Mouse (Mus musculus): ENCODE measurements at regions not wholly inside any gene's neighbourhood (a gene's known extent, or its start where the extent isn't known, plus 50 kb on each side); places are given as distances from the start of the nearest gene placed in this dataset.
A peak's percentile ranks its signal among the peaks of the same experiment; 100 is the strongest.
"Not testable (repeated sequence)": the region's sequence is repeated elsewhere in the genome, so short reads cannot be mapped to it uniquely, and the experiment has no call there.

- DNase-seq = no peak
Observed at GRCm38 (mm10) chr7:62179387-62179786, 167.0 kb upstream of the Ndn start.

DNA sequence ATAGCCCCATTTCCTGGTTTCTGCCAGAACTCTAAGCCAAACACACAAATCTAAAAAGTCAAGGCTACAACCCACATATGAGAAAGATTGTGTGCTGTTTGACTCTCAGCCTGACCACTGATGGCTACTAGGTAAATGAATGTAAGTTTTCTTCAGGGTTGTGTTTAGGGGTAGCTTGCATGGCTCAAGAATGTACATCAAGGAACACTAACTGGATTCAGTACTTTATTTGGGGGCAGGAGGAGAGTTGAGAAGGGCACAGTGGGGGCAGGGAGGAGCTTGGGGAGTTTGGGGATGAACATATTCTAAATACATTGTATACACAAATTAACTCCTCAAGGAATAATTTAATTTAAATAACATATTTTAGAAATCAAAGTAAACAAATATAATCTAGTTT is 137.8 kb upstream of the Ndn start:
- no peak for DNase-seq

- DNase-seq = peak; percentile 46
Observed at GRCm38 (mm10) chr7:62209117-62209700, 137.2 kb upstream of the Ndn start.

- DNase-seq = no peak
Observed at GRCm38 (mm10) chr7:62225184-62225583, 121.2 kb upstream of the Ndn start.

DNA sequence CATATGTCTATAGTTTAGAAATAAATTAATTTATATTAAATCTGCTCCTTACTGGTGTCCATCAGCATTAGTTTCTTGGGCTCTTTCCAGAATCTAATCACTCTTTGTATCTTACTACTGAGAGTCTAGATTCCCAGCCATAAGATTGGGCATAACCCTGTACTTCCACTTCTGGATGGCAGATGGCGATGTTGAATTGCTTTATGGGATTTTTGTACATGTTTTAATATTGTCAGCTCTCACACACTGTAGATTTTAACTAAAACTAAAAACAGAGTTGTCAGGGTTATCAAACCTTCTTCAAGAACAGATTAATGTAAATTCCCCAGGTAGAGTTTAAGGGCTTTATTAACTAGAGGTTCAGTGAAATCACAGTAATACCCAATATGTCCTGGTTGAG is 118.6 kb upstream of the Ndn start:
- no peak for DNase-seq

DNA sequence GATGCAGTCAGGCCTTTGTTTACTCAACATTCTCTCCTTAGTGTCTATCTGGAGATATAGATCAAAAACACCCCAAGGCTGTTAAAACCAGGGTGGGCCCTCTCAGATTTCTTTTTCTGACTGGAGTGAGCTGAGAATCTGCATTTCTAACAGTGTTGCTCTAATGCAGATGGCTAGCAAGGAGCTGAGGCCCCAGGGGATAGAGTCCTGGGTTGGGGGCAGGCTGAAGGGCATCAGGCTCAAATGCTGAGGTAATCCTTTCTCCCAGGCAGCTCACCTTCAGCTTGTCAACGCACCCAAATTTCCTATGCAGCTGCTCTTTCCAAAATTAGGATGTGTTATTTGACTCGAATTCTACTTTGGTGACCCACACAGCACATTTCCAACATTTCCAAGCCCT is 115.7 kb upstream of the Ndn start:
- no peak for DNase-seq

DNA sequence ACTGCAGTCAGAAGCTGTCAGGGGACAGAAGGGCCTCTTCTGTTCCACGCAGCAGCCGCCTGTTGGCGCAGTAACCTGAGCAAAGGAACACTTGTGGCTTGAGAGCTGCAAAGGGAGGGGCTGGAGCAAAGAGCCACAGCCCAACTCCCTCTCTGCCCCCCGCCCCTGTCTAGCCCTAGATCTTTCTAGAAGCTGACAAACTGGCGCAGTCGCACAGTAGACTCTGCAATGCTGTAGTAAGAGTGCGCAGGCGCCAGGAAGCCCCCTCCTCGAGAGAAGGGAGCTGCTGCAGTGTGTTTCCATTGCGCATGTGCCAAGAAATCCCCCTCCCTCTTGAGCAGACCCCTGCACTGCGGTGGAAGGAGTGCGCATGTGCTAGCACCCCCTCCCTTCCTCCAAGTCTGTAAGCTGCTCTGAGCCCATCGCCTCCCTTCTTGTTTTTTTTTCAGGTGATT is 115.2 kb upstream of the Ndn start:
- DNase-seq = peak; percentile 81

GRCm38 (mm10) chr7:62232076-62232475 is 114.3 kb upstream of the Ndn start:
- DNase-seq = no peak

- no peak for DNase-seq
Observed at GRCm38 (mm10) chr7:62234037-62234436, 112.3 kb upstream of the Ndn start.

GRCm38 (mm10) chr7:62235766-62236165 is 110.6 kb upstream of the Ndn start:
- DNase-seq = no peak

DNA sequence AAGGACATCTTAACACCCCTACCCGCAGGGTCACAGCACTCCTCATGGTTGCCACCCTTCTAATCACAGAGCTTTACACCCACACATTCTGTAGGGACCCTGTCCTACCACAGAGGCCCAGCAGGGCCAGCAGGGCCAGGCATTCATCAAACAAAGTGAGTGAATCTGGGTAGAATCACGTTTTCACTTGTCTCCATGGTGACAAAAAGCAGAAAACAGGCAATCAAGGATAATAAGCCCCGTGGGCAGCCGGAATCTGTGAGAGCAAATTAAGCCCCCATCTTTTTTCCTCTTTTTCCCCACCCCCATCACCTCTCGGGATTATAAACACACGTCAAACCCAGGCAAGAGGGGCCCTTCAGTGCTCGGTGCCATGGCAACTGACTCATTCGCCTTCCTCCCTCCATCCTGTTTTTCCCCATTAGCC is 84.7 kb upstream of the Ndn start:
- peak; percentile 4 for DNase-seq

DNA sequence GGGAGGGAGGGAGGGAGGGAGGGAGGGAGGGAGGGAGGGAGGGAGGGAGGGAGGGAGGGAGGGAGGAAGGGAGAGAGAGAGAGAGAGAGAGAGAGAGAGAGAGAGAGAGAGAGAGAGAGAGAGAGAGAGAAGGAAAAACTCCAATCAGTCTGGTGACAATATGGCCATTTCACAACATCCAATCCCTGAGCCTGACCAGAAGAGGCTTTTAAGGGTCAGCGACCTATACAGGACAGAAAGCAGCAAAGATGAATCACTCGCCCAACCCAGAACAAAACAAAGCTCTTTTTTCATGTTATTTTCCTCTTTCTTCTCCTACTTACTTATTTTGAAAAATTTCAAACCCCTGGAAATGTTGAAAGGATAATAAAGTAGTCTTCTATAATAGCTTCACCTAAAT is 84.2 kb upstream of the Ndn start:
- DNase-seq = not testable (repeated sequence)

GRCm38 (mm10) chr7:62269156-62269855 is 77.1 kb upstream of the Ndn start:
- DNase-seq = no peak

- DNase-seq = no peak
Observed at GRCm38 (mm10) chr7:62276219-62276618, 70.2 kb upstream of the Ndn start.

DNA sequence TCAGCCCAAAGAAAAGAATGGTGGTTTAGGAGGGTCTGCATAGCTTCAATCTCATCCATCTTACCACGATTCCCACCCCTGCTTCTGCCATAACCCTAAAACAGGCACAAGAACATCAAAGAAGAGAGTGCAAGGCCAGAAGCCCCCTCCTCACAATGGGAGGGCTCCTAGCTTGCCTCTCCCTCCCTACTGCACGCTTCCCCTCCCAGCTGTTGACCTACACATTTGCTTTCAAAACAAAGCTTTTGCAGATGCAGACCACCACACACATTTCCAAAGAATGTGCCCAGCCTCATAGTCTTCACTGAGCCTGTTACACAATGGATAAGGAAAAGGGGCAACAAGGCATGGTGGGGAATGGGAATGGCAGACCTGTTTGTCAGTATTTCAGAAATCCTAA is 67.9 kb upstream of the Ndn start:
- DNase-seq = no peak

DNA sequence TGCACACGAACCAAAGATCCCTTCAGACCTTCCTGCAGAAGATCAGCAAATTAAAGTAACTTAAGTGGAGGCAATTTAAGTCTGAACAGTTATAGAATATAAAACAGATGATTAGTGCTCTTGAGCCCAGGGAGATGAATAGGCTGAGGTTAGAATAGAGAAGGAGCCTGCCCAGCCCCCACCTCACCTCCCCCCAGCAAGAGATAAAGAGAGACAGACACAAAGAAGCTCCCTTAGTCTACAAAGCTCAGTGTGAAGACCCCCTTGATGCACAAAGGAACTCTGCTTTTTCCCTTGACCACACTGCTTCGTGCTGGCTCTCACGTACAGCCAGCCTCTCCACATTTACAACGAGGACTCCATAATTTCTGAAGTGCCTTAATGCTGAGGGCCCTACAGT is 67.3 kb upstream of the Ndn start:
- no peak for DNase-seq

Data from right cerebral cortex, postnatal 4 days (tissue).